Mouse (Mus musculus): Measurements from ENCODE around the gene Ccn2. TPM values are rescaled to one million over a fixed set of nuclear protein-coding genes. Genes with fewer than 3 reads are reported as not detected.

The Ccn2 gene
- polyA plus RNA-seq, 1 experiment from 2014 or later = 0.84 TPM

DNA sequence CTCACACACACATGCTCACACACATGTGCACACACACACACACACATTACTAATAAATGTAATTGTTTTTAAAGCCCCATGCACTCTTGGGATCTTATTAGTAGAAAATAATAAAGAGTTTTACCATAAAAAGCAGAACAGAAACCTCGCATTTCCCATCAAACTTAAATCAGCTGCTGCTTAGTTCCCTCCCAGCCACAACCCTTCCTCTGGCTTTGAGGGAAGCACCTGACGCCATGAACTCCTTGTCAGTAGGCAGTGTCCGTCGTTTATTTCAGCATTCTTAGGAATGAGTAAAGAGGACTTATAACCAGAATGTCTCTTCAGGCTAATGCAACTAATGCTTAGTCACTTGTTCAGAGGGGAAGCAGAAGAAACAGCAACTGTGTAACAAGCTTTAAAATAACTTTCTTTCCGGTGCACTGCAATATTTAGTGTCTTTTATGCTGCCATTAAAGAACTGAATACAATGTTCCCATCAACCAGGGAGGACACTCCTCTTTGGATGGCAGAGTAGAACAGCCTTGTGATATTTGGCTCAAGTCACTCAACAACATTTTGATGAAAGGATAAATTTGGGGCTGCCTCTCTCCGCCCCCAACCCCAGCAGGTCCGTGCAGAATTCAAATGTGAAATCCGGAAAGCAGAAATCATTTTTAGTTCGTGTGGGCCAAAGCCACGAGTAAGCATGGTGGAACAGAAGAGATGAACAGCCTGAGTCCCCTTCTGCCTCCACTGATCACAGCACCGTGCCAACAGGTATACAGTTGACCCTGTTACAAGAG is 47.7 kb downstream of the Ccn2 start:
- Histone ChIP-seq H3K9ac (replicated peaks; ENCODE audit: low read depth, low read length) (no peak overlapping the region), H3K27ac (ENCODE audit: low read depth, low read length) (no peak overlapping the region), H3K4me2 (ENCODE audit: low read depth, low read length) (no peak overlapping the region), H3K27me3 (ENCODE audit: control insufficient read depth, insufficient read depth, low read length) (no peaks in the 10 kb centered on the region), H3K4me3 (ENCODE audit: low read depth, low read length) (no peak overlapping the region), H3K36me3 (ENCODE audit: control insufficient read depth, insufficient read depth, low read length) (no peaks in the 10 kb centered on the region), H3K4me1 (ENCODE audit: control insufficient read depth, insufficient read depth, low read length) (no peaks in the 10 kb centered on the region), H3K9me3 (ENCODE audit: control insufficient read depth, low read length) (no peaks in the 10 kb centered on the region)
- no peak for ATAC-seq (ENCODE audit: low read depth)
- WGBS = 88% methylated on average over 11 of the region's 11 CpGs

DNA sequence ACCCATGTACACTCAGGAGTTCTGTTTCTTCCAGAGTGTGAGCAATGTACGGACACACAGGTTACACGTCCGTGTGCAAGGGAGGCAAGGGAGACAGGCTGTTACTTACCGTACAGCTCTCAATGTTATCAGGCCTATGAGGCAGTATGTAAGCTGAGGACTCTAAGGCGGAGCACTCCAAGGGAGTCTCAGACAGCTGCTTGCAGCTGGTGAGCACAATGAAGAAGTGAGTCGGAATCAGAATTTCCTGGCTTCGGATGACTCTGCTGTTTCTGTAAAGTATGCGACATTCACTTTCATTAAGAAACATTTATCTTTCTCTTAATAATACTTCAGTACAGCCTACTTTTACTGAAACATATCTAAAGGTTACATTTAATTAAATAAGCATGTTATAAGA is 49.9 kb downstream of the Ccn2 start:
- no peaks in the 10 kb centered on the region for H3K4me1 ChIP-seq (ENCODE audit: control insufficient read depth, insufficient read depth, low read length)
- H3K4me2 ChIP-seq (ENCODE audit: low read depth, low read length) = no peak overlapping the region
- H3K27me3 ChIP-seq (ENCODE audit: control insufficient read depth, insufficient read depth, low read length) = no peaks in the 10 kb centered on the region
- no peak overlapping the region for H3K9ac ChIP-seq (replicated peaks; ENCODE audit: low read depth, low read length)
- WGBS = 93% methylated on average over 8 of the region's 8 CpGs
- no peaks in the 10 kb centered on the region for H3K36me3 ChIP-seq (ENCODE audit: control insufficient read depth, insufficient read depth, low read length)
- H3K9me3 ChIP-seq (ENCODE audit: control insufficient read depth, low read length) = no peaks in the 10 kb centered on the region
- H3K27ac ChIP-seq (ENCODE audit: low read depth, low read length) = no peak overlapping the region
- no peak for ATAC-seq (ENCODE audit: low read depth)
- H3K4me3 ChIP-seq (ENCODE audit: low read depth, low read length) = no peak overlapping the region

Other genes starting within 250 kb of the Ccn2 start
- 0.52 and 5.3 TPM in 2 replicates for gene Enpp1, start 116.7 kb downstream of the Ccn2 start, polyA plus RNA-seq (2014; fragmentation: Nextera tagmentation; extraction: Ambion mirVana)
- gene Enpp3, start 247.4 kb downstream of the Ccn2 start, polyA plus RNA-seq (2014; fragmentation: Nextera tagmentation; extraction: Ambion mirVana) = 3.3 and 3.9 TPM in 2 replicates